Mouse (Mus musculus): ENCODE measurements around the gene Pum2. TPM values are rescaled to one million over a fixed set of nuclear protein-coding genes. Genes with fewer than 3 reads are reported as not detected.
"Not testable (repeated sequence)": the region's sequence is repeated elsewhere in the genome, so short reads cannot be mapped to it uniquely, and the experiment has no call there.

Pum2 gene
- polyA plus RNA-seq, 1 experiment, result 145 TPM

- Histone ChIP-seq H3K4me3 (ENCODE audit: insufficient read depth, low read length) (peak overlapping the region; percentile 66), H3K4me1 (ENCODE audit: control insufficient read depth, insufficient read depth, low read length) (no peaks in the 10 kb centered on the region), H3K27ac (ENCODE audit: insufficient read depth, low read length) (no peak overlapping the region)
- TF ChIP-seq CTCF (IDR thresholded peaks at IDR 0.05; ENCODE audit: borderline replicate concordance, insufficient read depth, low read length) (no peak), POLR2A (IDR thresholded peaks at IDR 0.05; ENCODE audit: low read depth, low read length) (0 out of 2 replicates have a peak, but pooled peaks have one; percentile 4)
Measured at GRCm38 (mm10) chr12:8641425-8641735, 32.6 kb upstream of the Pum2 start.

- H3K27ac ChIP-seq (ENCODE audit: insufficient read depth, low read length); H3K4me3 ChIP-seq (ENCODE audit: insufficient read depth, low read length); H3K4me1 ChIP-seq (ENCODE audit: control insufficient read depth, insufficient read depth, low read length): not testable (repeated sequence)
Measured at GRCm38 (mm10) chr12:8648211-8648610, 25.7 kb upstream of the Pum2 start.

GRCm38 (mm10) chr12:8650027-8650426 is 23.9 kb upstream of the Pum2 start:
- H3K4me1 ChIP-seq (ENCODE audit: control insufficient read depth, insufficient read depth, low read length); H3K4me3 ChIP-seq (ENCODE audit: insufficient read depth, low read length); H3K27ac ChIP-seq (ENCODE audit: insufficient read depth, low read length): not testable (repeated sequence)

GRCm38 (mm10) chr12:8656596-8656995 is 17.3 kb upstream of the Pum2 start:
- Histone ChIP-seq H3K4me1 (ENCODE audit: control insufficient read depth, insufficient read depth, low read length) (peaks cover 3% of the 10 kb centered on the region), H3K4me3 (ENCODE audit: insufficient read depth, low read length) (no peak overlapping the region), H3K27ac (ENCODE audit: insufficient read depth, low read length) (no peak overlapping the region)
- TF ChIP-seq POLR2A (IDR thresholded peaks at IDR 0.05; ENCODE audit: low read depth, low read length), result no peak
- TF ChIP-seq CTCF (IDR thresholded peaks at IDR 0.05; ENCODE audit: borderline replicate concordance, insufficient read depth, low read length), result no peak

- Histone ChIP-seq H3K4me1 (ENCODE audit: control insufficient read depth, insufficient read depth, low read length) (peaks cover 5% of the 10 kb centered on the region), H3K4me3 (ENCODE audit: insufficient read depth, low read length) (no peak overlapping the region), H3K27ac (ENCODE audit: insufficient read depth, low read length) (no peak overlapping the region)
- no peak for TF ChIP-seq POLR2A (IDR thresholded peaks at IDR 0.05; ENCODE audit: low read depth, low read length)
- TF ChIP-seq CTCF (IDR thresholded peaks at IDR 0.05; ENCODE audit: borderline replicate concordance, insufficient read depth, low read length), result no peak
Measured at GRCm38 (mm10) chr12:8657116-8657515, 16.8 kb upstream of the Pum2 start.

- Histone ChIP-seq H3K4me3 (ENCODE audit: insufficient read depth, low read length) (no peak overlapping the region), H3K4me1 (ENCODE audit: control insufficient read depth, insufficient read depth, low read length) (peaks cover 12% of the 10 kb centered on the region), H3K27ac (ENCODE audit: insufficient read depth, low read length) (no peak overlapping the region)
- no peak for TF ChIP-seq POLR2A (IDR thresholded peaks at IDR 0.05; ENCODE audit: low read depth, low read length)
Measured at GRCm38 (mm10) chr12:8657629-8658366, 16.1 kb upstream of the Pum2 start.

- Histone ChIP-seq H3K4me3 (ENCODE audit: insufficient read depth, low read length) (no peak overlapping the region), H3K27ac (ENCODE audit: insufficient read depth, low read length) (no peak overlapping the region), H3K4me1 (ENCODE audit: control insufficient read depth, insufficient read depth, low read length) (peaks cover 13% of the 10 kb centered on the region)
- no peak for TF ChIP-seq POLR2A (IDR thresholded peaks at IDR 0.05; ENCODE audit: low read depth, low read length)
- no peak for TF ChIP-seq CTCF (IDR thresholded peaks at IDR 0.05; ENCODE audit: borderline replicate concordance, insufficient read depth, low read length)
Measured at GRCm38 (mm10) chr12:8659406-8660279, 14.3 kb upstream of the Pum2 start.

- Histone ChIP-seq H3K4me3 (ENCODE audit: insufficient read depth, low read length) (no peak overlapping the region), H3K4me1 (ENCODE audit: control insufficient read depth, insufficient read depth, low read length) (peaks cover 13% of the 10 kb centered on the region), H3K27ac (ENCODE audit: insufficient read depth, low read length) (peak overlapping the region; percentile 64; the same call in 1 of the 2 replicates)
- TF ChIP-seq CTCF (IDR thresholded peaks at IDR 0.05; ENCODE audit: borderline replicate concordance, insufficient read depth, low read length) (no peak), POLR2A (IDR thresholded peaks at IDR 0.05; ENCODE audit: low read depth, low read length) (no peak)
Measured at GRCm38 (mm10) chr12:8661747-8662146, 12.2 kb upstream of the Pum2 start.

GRCm38 (mm10) chr12:8662175-8662574 is 11.8 kb upstream of the Pum2 start:
- Histone ChIP-seq H3K4me3 (ENCODE audit: insufficient read depth, low read length) (no peak overlapping the region), H3K27ac (ENCODE audit: insufficient read depth, low read length) (peak overlapping the region; percentile 64; the same call in 1 of the 2 replicates), H3K4me1 (ENCODE audit: control insufficient read depth, insufficient read depth, low read length) (peaks cover 13% of the 10 kb centered on the region)
- TF ChIP-seq CTCF (IDR thresholded peaks at IDR 0.05; ENCODE audit: borderline replicate concordance, insufficient read depth, low read length) (no peak), POLR2A (IDR thresholded peaks at IDR 0.05; ENCODE audit: low read depth, low read length) (no peak)

- TF ChIP-seq POLR2A (IDR thresholded peaks at IDR 0.05; ENCODE audit: low read depth, low read length), result no peak
- TF ChIP-seq CTCF (IDR thresholded peaks at IDR 0.05; ENCODE audit: borderline replicate concordance, insufficient read depth, low read length), result no peak
- H3K4me1 ChIP-seq (ENCODE audit: control insufficient read depth, insufficient read depth, low read length), result peaks cover 13% of the 10 kb centered on the region
- peak overlapping the region; percentile 64; the same call in 1 of the 2 replicates for H3K27ac ChIP-seq (ENCODE audit: insufficient read depth, low read length)
- H3K4me3 ChIP-seq (ENCODE audit: insufficient read depth, low read length), result no peak overlapping the region
Measured at GRCm38 (mm10) chr12:8662721-8663120, 11.2 kb upstream of the Pum2 start.

All from embryonic fibroblast, embryonic 13.5 days (primary cell).